Mouse (Mus musculus) lung, adult 18-20 months (tissue): ENCODE measurements around the gene Erc1.

Experiments used
- DNase-seq, 2 experiments: peaks; one replicate each; pipeline ENCODE4 v3.0.0; 2022; ENCODE audit warnings: mixed read lengths in 2 of 2

Erc1 gene

DNA sequence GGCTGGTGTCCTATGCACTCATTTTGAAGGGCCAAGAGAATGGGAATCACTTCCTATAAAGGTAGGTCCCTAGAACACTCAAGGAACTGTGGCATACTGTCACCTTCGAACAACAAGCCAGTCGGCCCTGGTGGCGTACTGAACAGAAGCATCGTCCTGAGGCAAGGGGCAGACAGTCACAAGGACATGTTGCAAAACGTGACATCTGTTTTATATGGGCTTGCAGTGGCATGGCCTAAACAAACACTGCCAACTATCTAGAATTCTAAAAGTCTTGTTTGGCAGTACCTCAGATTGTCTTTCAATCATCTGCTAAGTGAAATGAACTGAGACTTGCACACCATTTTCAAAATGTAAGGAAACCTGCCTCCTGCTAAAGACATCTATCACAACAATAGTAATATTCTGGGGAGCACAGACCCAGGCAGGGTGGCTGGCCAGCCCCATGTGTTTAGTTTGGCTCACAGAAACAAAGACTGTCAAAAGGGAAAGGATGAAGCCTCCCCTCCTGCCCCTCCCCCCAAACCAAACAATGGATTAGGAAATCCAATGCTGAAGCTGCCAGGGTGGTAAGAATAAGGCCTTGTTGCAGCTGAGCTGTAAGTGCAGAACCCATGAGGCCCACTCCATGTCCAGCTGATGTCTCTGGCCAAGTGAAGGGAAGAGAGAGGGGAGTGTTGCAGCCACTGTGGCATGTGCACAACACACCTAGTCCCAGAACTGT lies 262.2 kb downstream of the Erc1 start:
- DNase-seq = peak; percentile 40 to 62

DNA sequence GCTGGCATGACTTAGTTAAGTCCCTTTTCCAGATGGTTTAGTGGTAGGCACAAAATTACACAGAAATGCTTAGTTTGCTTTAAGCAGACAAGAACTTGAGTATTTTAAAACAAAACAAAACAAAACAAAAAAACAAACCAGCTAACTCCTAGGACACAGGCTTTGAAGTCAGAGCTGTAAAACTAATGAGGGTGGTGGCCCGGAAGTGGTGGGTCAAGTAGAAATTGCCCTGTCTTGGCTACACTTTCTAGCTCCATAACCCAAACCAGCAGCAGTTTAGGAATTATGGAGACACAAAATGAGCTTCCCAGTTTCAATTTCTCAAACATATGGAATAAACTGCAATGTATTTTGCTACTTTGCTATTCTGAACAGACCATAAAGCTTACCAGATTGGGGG lies 263.9 kb downstream of the Erc1 start:
- no peak for DNase-seq

DNA sequence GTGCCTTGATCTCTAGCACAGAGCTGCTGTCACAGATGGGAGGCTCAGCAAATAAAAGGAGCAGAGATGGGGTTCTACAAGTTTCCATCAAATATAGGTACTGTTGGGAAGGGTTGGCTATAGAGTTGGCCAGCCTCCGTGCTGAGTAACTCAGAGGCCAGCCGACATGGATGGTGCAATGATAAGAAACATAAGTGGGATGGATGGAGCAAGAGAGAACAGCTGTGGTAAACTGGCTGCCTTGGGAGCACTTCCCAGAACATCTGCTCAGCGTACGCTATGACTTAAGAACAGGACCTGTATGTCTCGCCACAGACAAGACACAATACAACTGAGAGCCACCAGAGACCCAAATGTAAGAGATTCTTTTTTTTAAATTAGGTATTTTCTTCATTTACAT lies 264.8 kb downstream of the Erc1 start:
- no peak for DNase-seq

DNA sequence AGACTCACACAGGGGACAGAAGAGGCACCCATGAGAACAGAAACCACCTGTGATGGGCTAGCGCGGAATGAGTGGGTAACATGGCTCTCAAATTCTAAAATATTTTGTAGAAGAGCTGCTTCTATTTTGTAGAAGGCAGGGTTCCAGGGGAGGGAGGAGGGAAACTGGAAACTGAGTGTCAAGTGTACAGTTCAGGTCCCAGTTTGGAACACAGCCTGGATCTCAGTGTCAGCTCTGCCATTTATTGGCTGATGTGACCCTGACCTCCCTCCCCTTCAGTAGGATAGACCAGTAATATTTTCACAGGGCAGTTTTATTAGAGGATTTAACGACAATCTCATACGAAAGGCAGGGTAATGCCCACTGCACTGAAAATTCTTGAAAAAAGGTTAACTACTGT lies 271.3 kb downstream of the Erc1 start:
- DNase-seq = no peak

DNA sequence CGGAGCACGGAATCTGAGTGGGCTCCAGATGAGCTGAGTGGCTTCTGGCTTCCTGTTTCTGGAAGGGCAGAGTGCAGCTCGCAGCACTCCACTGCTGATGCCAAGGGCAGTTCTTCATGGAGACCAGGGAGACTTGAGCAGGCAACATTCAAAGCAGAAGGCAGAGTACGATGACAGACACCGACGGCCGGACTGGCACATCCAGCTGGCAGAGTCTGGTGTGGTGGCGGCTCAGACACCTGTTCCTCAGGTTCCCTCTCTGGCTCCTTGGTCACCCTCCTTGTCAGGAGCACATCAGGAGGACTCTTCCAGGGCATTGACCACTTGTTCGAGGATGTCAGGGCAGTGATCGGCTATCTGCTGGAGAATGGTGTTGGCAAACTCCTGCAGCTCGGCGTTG lies 272.6 kb downstream of the Erc1 start:
- no peak for DNase-seq

DNA sequence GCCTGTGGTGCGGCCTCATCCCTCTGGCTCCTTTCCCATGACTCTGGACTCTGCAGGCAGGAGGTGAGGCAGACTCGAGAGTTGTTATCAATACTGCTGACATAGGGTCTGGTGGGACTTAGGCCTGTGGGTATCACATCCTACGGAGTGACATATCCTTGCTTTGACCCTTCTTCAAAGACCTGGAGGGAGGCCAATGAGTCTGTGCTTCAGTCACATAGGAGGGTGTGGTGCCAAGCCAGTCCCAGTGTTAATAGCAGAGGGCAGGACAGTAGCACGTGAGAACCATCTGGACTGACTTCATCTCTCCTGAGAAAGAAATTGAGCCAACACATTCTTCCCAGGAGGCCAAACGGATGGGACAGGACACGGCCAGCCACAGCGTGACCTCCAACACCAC lies 275.7 kb downstream of the Erc1 start:
- peak in 1 of 2 experiments; percentile 7 for DNase-seq

DNA sequence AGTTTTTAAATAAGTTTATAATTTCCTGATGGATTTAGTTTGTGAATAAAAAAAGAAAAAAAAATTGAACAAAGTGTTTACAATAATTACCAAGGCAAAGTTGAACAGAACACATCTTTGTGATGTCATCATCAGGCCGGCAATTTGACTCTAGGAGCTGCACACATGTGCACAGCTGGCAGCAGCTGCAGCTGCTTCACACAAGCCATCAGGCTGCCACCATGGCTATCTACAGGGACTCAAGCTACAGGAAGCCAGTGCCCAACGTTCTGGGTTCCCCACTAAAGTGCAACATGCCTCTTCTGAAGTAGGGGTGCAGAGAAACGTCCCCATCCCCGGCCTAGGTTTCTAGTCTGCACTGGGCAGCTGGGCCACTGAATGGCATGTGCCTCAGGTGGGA lies 277.2 kb downstream of the Erc1 start:
- peak in 1 of 2 experiments; percentile 18 for DNase-seq

DNA sequence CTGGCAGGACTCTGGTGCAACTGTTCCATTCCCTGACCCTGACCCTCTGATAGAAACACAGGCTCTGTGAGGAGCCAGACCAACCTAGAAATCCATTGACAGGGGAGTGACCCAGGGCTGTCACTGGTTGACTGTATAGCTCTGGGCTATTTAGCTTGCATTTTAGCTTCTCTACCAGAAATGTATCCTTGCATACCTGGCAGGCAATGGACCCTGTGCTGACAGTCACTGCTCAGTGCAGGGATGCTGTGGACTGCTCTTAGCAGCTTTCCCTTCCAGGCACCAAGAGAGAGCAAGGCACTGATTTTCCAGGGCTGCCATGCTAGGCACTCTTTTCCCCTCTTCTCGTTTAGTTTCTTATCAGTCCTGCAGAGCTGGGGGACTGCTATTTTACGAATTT lies 279.6 kb downstream of the Erc1 start:
- DNase-seq = no peak

DNA sequence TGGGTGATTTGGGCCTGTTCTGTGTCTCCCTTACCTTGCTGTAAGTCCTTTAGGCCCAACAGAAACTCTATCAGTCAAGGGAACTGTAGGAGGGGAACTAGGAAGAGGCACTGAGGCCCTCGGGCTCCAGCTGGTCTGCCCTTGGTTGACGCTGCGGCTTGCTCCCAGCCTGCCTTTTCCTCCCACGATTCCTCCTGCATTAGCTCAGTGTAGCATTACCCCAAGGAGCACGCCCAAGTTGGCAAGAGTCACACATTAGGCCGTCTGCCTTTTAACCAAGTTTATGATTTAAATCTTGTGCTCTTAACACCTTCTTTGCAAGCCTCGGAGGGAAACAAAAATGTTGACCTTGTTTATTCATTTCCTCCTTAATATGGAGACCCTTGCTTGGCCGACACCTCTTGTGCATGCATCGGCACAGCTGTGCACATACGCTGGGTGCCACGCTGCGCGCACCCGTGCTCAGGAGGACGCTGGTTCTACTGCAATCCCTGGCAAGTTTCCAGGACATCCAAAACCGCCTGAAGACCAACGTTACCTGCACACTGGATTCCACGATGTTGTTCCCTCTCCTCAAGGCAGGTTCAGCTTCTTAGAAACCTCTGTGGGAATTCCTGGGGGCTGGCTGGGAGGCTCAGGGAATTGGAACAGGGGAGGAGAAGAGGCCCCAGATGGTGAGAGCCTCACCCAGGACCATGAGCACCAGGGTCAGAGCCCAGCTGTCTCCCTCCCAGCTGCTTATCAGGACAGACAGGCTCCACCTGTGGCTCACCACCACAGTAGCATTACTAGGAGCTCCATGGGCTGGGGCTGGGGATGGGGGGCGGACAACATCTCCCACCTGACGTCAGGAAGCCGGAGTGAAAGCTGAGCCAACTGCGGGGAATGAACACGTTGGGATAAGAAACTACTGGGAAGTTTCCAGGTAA lies 282.3 kb downstream of the Erc1 start:
- no peak for DNase-seq

DNA sequence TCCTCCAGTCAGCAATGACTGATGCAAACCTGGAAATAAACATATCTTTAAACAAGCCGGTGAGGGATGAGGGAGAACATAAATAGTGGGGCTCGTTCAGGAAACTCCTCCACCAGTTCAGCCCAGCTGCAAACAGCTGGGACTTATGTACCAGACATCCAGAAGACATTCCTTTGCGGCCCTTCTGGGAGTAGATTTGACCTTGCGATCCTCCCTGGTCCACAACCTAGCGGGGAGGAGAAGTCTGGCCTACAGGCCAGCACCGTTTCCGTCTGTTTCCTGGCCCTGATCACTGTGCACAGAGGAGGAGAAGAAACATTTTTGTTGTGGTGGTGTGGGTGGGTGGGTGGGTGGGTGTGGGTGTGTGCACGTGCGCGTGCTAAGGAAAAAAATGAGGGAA lies 285.4 kb downstream of the Erc1 start:
- no peak for DNase-seq

DNA sequence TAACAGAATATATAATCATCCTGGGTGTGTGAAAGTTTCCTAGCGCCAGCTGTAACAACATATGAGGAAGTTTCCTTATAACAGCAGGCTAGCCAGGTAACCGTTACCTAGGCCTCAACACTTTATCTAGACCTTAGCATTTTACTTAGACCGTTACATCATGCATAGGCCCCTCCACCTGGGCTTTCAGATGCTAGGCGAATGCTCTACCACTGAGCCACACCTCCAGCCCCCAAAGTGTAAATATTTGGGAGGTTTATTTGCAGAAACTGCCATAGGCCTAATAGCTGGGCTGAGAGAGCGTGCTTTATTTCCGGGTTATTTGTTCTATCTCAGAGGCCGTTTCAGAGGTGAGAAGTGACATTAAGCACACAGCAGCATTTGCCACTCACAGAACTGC lies 289.1 kb downstream of the Erc1 start:
- DNase-seq = peak in 1 of 2 experiments; percentile 19

DNA sequence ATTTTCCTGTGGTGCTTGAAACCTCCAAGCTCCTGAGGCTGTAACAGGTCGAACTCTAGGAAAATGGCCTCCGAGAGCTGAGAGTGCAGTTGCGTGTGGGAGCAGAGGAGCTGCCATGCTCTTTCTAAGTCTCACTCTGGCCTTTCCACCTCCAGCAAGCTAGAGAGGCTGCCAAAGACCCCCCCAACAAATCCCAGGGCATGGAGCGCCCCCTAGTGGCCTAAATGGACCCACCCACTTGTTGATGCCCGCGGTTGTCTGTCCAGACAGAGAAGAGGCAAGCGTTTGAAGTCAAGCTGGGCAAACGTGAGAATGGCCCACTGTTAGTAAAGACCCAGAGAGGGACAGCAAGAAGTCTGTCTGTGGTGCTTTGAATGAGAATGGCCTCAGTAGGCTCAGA lies 293.5 kb downstream of the Erc1 start:
- no peak for DNase-seq

DNA sequence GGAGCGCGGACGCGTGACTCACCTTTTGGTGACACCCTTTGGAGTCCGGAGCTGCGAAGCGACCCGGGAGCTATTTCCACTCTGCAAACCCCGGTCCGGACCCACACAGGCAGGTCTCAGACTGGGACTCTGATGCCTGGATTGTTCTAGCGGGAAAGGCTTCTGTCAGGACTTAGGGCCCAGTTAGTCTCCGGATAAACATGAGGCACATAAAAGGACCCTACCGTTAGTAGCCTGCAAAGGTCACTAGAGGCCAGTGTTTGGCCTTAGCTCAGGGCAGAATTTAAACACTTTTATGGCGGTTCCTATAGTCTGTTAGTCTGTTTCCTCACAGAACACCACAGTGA lies 303.5 kb downstream of the Erc1 start:
- DNase-seq = no peak

DNA sequence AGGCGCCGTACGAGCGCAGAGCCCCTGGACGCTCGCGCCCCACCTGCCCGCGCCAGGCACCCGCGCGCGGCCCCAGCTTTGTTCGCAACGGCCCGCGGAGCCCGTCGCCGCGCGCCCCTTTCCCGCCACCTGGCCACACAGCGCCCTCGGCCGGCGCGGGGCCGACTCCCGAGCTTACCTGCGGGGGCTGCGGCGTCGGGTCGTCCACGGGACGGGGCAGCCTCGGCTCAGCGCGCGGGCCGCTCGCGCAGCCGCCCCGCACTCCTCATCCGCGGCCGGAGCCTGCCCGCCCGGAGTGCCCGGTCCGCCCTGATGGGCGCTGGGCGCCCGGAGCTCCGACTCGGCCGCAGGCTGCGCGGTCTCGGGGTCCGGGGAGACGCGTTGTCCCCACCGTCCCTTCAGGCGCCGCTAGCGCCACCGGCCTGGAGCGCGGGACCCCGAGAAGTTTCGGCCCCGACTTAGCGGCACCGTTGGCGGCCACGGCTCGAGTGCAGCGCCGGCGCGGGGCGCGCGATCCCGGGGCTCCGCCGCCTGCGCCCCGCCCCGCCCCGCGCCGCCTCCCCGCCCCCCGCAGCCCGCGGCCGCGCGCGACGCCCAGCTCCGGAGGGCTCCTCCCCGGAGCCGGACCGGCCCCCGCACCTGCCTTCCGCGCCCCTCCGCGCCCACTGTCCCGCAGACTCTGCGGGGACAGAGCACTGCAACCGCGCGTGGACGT lies 304.0 kb downstream of the Erc1 start, which contains the start of gene Wnt5b:
Gene Wnt5b, minus strand, starts transcription at position 545 of the 715 bp plus-strand sequence.
- DNase-seq = no peak

DNA sequence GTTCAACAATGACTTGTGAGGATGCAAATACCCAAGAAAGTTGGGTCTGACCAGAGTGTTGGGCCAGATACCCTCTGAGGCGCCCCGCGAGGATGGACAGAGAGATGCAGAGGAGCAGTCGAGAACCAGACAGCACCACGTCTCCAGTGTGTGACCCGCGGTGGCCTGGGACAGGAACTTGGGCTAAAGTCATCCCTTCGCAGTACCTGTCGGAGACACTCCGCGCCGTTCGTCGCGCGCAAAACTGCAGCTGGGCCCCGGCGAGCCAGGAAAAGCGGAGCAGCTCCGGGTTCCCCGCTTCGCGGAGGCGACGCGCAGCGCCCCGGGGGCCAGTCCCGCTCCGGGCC lies 304.5 kb downstream of the Erc1 start:
- DNase-seq = peak in 1 of 2 experiments; percentile 5

DNA sequence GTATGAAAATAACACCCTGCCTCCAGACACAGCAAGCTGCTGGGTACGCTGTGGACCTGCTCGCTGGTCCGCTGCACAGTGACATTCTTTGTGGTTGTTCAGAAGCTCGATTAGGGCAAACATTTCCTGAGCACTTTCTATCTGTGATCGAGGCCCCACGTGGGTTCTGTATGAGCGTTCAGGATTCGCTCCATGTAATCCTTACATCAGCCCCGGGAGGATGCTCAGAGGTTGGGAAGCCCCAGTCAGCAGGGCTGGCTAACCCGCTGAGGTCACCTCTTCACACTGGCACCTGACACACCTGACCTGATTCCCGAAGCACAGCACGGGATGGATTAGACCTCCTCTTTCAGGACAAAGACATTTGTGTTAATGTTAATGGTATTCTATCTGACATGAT lies 312.1 kb downstream of the Erc1 start:
- no peak for DNase-seq

DNA sequence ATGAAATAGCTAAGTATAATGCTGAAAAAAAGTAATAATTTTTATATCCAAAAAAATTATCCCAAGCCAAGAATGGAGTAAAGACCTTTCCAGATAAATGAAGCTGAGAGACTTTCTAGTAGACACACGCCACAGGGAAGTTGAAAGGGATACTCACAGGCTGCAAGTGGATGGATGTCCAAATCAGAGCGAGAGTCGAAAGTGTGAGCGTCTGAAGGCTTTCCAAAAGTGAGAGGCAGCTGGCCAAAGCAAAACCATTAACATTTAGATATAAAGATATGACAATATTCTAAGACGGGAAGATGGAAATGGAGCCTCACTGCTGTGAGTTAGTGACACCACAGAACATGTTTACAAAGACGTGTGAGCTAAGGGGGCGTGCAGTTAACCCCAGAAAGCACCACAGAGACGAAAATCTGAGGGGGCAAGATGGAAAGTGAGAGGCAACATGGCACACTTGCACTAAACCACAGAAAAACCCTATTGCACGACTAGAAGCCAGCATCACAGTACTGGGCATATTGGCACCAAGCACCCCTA lies 314.7 kb downstream of the Erc1 start:
- DNase-seq = no peak

DNA sequence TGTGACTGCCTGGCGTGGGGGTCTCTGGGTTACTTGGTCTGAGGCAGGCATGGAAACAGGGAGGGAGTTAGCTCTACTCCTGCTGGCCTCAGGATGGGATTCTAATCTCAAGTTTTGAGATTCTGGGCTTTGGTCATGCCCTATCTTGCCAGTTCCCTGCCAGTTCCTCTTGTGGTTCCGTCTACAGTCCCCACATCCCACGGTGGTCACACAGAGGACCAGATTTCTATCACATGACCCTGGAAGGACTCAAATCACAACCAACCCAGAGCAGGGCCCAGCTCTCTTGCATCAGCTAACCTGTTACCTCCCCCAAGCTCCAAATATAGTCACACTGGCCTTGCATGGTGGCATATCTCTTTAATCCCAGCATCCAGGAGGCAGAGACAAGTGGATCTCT lies 318.3 kb downstream of the Erc1 start:
- no peak for DNase-seq

DNA sequence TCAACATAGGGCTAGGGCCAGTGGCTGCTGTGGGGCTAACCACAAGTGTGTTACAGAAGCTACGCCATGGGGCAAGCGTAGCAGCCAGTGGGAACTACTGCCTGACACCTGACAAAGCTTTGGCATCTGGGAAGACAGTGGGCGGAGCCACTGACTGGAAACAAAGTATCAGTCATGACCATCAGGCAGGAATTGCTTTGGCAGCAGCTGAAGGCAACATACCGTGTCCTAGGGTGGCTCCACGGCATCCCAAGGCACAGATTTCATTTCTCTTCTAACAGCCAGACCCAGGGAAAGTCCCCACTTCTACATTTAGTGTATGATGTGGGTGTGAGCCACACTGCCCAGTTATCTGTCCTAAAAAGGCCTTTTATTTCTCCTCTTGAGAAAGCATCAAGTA lies 321.5 kb downstream of the Erc1 start:
- no peak for DNase-seq

DNA sequence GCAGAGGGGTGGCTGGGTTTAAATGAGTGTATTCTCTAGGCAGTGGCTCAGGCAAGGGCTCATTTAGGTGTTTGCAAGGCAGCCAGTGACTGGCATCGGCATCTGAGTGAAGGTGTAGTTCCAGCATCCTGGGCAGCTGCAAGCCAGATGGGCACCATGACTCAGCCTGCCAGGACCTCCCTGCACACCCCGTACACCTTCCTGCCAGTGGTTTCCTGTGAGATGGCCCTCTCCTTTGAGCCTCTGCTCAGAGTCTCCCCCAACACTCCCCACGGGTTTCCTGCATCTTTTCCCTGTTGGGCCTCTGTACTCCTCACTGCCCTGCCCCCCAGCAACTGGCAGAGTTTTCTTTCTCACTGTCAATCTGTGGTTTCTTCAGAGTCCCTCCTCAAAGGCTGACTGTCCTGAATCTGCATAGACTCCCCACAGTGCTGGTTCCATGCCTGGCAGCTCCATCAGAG lies 326.0 kb downstream of the Erc1 start:
- no peak for DNase-seq

DNA sequence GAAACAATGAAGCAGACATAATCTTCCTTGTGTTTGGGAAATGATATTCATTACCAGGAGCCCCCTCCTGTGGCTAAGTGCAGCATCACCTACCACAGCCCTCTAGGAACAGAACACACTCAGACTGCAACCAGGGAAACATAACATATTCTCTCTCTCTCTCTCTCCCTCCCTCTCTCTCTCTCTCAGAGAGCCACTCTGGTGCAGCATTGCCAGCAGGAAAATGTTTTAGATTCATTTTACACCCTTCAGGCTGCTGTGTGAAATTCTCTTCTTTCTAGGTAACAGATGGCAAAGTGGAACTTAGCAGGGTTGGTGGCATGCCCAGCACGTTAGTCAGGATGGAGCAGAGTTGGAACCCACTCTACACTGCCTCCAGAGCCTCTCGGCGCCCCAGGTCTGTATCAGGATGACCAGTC lies 326.5 kb downstream of the Erc1 start:
- DNase-seq = no peak
